8 mouse cellular contexts compared by ENCODE assay signal in the genomic region with DNA sequence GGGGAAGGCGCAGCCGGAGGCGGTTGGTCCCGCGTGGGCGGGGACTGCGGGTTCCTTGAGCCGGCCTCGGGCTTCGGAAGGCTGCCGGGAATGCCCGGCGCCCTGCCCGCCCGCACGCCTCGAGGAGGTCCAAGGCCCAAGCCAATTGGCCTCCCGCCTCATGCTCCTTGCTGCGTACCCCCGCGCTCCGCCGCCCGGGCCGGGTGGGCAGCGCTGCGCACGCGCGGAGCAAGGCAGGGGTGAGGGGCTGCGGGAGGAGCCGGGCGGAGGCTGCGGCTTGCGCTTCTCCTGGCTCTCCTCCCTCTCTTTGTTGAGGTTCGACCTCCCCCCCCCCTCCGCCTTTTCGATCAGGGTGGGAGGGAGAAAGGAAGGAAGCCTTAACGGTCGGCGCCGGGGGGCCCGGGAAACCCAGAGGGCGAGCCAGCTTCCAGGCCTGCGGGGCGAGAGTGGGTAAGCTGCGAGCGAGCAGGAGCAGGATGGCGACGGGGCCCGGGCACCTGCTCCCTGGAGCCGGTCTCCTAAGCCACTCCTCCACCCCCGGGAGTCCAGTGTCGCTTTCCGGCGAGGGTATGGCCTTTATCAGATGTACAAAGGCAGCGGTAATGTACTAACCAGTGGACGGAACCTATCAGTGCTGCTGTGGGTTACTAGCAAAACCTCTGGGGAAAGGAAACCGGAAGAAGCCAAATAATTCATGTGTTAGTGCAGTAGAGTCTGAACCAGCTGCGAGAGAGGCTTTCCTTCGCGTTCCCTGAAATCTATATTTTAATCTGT. TPM values are rescaled to one million over a fixed set of nuclear protein-coding genes. Genes with fewer than 3 reads are reported as not detected.
A peak's percentile ranks its signal among the peaks of the same experiment; 100 is the strongest.
DNase-seq lines count a peak whose midpoint lies in the region; ATAC-seq and TF ChIP-seq lines count a peak whose summit lies in the region.

No protein-coding gene starts in this region.

- peak overlapping the region; percentile 87 for H3K9ac ChIP-seq in ES-Bruce4 (ENCODE audit: low read depth, poor library complexity, severe bottlenecking)
- H3K9ac ChIP-seq in forebrain, embryonic 16.5 days (replicated peaks; ENCODE audit: low read depth, low read length): peak overlapping the region; percentile 86
- peak overlapping the region; percentile 97 for H3K9ac ChIP-seq in hindbrain, embryonic 11.5 days (ENCODE audit: low read depth, low read length)

- peak overlapping the region; percentile 85 for H3K4me2 ChIP-seq in forebrain, embryonic 16.5 days (ENCODE audit: low read length)
- H3K4me2 ChIP-seq in hindbrain, embryonic 11.5 days (replicated peaks; ENCODE audit: low read depth, low read length): peak overlapping the region; percentile 69

- TF ChIP-seq EP300 in ES-Bruce4 (IDR thresholded peaks at IDR 0.05; ENCODE audit: insufficient read depth, low read depth, low read length): no peak

- DNase-seq in brain, embryonic 18.5 days (ENCODE audit: low read depth, low spot score): peak; percentile 74
- DNase-seq in hindbrain, embryonic 11.5 days (ENCODE audit: low spot score): peak; percentile 86
- peak; percentile 82 to 83 for DNase-seq in left cerebral cortex, adult 2 months (ENCODE audit: extremely low spot score in 1 of 2, low spot score in 2 of 2)
- peak; percentile 61 for DNase-seq in retina, postnatal 7 days (ENCODE audit: low read depth, low spot score)
- peak; percentile 36 for DNase-seq in urinary bladder, postnatal 10 days (ENCODE audit: low spot score)

- under 1% methylated on average over 51 of the region's 62 CpGs for WGBS in forebrain, embryonic 16.5 days
- WGBS in hindbrain, embryonic 11.5 days: under 1% methylated on average over 48 of the region's 62 CpGs
- under 1% methylated on average over 51 of the region's 62 CpGs for WGBS in macrophage (ENCODE audit: missing documents)

- H3K79me2 ChIP-seq in macrophage (ENCODE audit: inconsistent target): peaks cover 50% of the 10 kb centered on the region

- peak overlapping the region; percentile 69 for H3K27ac ChIP-seq in ES-Bruce4 (ENCODE audit: insufficient read depth, low read length)
- H3K27ac ChIP-seq in forebrain, embryonic 16.5 days (ENCODE audit: low read length): peak overlapping the region; percentile 100
- H3K27ac ChIP-seq in hindbrain, embryonic 11.5 days (ENCODE audit: low read depth, low read length): peak overlapping the region; percentile 99
- peak overlapping the region; percentile 100 for H3K27ac ChIP-seq in left cerebral cortex, adult 2 months
- peak overlapping the region; percentile 61 for H3K27ac ChIP-seq in macrophage

- H3K36me3 ChIP-seq in ES-Bruce4 (ENCODE audit: control insufficient read depth, insufficient read depth, low read length, poor library complexity, severe bottlenecking) (peaks cover 37% of the 10 kb centered on the region), macrophage (ENCODE audit: inconsistent target) (peaks cover 23% of the 10 kb centered on the region; the same call in 1 of the 2 replicates)
- H3K36me3 ChIP-seq in forebrain, embryonic 16.5 days (ENCODE audit: control insufficient read depth, insufficient read depth): peaks cover 15% of the 10 kb centered on the region
- H3K36me3 ChIP-seq in hindbrain, embryonic 11.5 days (ENCODE audit: control insufficient read depth, insufficient read depth, low read length): 0 out of 2 replicates have a peak, but pooled peaks cover 4% of the 10 kb centered on the region

- H3K9me3 ChIP-seq in ES-Bruce4 (replicated peaks; ENCODE audit: control insufficient read depth, insufficient read depth, low read length, poor library complexity, severe bottlenecking): no peaks in the 10 kb centered on the region
- H3K9me3 ChIP-seq in forebrain, embryonic 16.5 days (ENCODE audit: control insufficient read depth, low read length): no peaks in the 10 kb centered on the region
- no peaks in the 10 kb centered on the region for H3K9me3 ChIP-seq in hindbrain, embryonic 11.5 days (ENCODE audit: control insufficient read depth, low read length)

- no peaks in the 10 kb centered on the region for H3K27me3 ChIP-seq in ES-Bruce4 (ENCODE audit: control insufficient read depth, insufficient read depth, low read length, poor library complexity, severe bottlenecking)
- H3K27me3 ChIP-seq in forebrain, embryonic 16.5 days (replicated peaks; ENCODE audit: control insufficient read depth, insufficient read depth, low read length): no peaks in the 10 kb centered on the region
- H3K27me3 ChIP-seq in hindbrain, embryonic 11.5 days (ENCODE audit: control insufficient read depth, insufficient read depth, low read length): no peaks in the 10 kb centered on the region

- H3K4me1 ChIP-seq in ES-Bruce4 (ENCODE audit: control insufficient read depth, insufficient read depth, low read length): no peaks in the 10 kb centered on the region
- peaks cover 33% of the 10 kb centered on the region for H3K4me1 ChIP-seq in forebrain, embryonic 16.5 days (replicated peaks; ENCODE audit: control insufficient read depth, insufficient read depth, low read length)
- H3K4me1 ChIP-seq in hindbrain, embryonic 11.5 days (replicated peaks; ENCODE audit: control insufficient read depth, insufficient read depth, low read length): no peaks in the 10 kb centered on the region; the same call in 1 of the 2 replicates

- TF ChIP-seq CTCF in ES-Bruce4 (IDR thresholded peaks at IDR 0.05; ENCODE audit: low read depth, low read length): no peak
- TF ChIP-seq CTCF in left cerebral cortex, adult 2 months (IDR thresholded peaks at IDR 0.05): no peak

- TF ChIP-seq POLR2A in ES-Bruce4 (IDR thresholded peaks at IDR 0.05; ENCODE audit: insufficient read depth, low read length): no peak

- peak; percentile 92 for ATAC-seq in forebrain, embryonic 16.5 days
- ATAC-seq in hindbrain, embryonic 11.5 days (ENCODE audit: low FRiP score): peak; percentile 92

- H3K4me3 ChIP-seq in ES-Bruce4 (ENCODE audit: low read depth, low read length): peak overlapping the region; percentile 99
- peak overlapping the region; percentile 59 for H3K4me3 ChIP-seq in forebrain, embryonic 16.5 days (replicated peaks; ENCODE audit: low read length)
- peak overlapping the region; percentile 81 for H3K4me3 ChIP-seq in hindbrain, embryonic 11.5 days (ENCODE audit: low read depth, low read length)
- peak overlapping the region; percentile 88 for H3K4me3 ChIP-seq in left cerebral cortex, adult 2 months
- peak overlapping the region; percentile 77 for H3K4me3 ChIP-seq in macrophage (ENCODE audit: inconsistent target)

- intact Hi-C loops in left cerebral cortex, adult 2 months (cut with DNase I): loop anchor here (1.0 kb wide), 1 partner anchor 20 kb away; a partner anchor contains a TSS

RNA-seq across cellular contexts. Expression of a gene that starts 0.9 kb away (rescaled TPM):
- polyA plus RNA-seq in ES-Bruce4 (2011; ENCODE audit: insufficient read depth, insufficient read length, low read depth, missing spikeins) (358 and 376 TPM in 2 replicates), macrophage (2018) (166 to 355 TPM (median 180 TPM) in 3 replicates)
- polyA plus RNA-seq in forebrain, embryonic 16.5 days (2015; fragmentation: Nextera tagmentation; extraction: Ambion mirVana): 686 and 721 TPM in 2 replicates
- 691 and 740 TPM in 2 replicates for polyA plus RNA-seq in hindbrain, embryonic 11.5 days (2014; fragmentation: Nextera tagmentation; extraction: Ambion mirVana)
- total RNA-seq in left cerebral cortex, adult 2 months (2021): 100 to 1,000 TPM; 282 to 289 TPM
- 100 to 1,000 TPM in 25 of 26 experiments, 10 to 100 TPM in 1; 100.0 to 336 (median 180) TPM for total RNA-seq in macrophage (2018; cell fraction: chromatin; rRNA removed)
- 100 to 1,000 TPM; 110 to 274 (median 216) TPM for total RNA-seq in macrophage (2018; cell fraction: cytosol; rRNA removed)
- 100 to 1,000 TPM; 113 to 276 (median 191) TPM for total RNA-seq in macrophage (2018; cell fraction: nucleus; rRNA removed)

RNA-seq across cellular contexts. Expression of a gene that starts 19.9 kb away (rescaled TPM):
- 22.3 and 22.9 TPM in 2 replicates for polyA plus RNA-seq in ES-Bruce4 (2011; ENCODE audit: insufficient read depth, insufficient read length, low read depth, missing spikeins)
- polyA plus RNA-seq in forebrain, embryonic 16.5 days (2015; fragmentation: Nextera tagmentation; extraction: Ambion mirVana): 56.9 and 64.9 TPM in 2 replicates
- 50.4 and 51.5 TPM in 2 replicates for polyA plus RNA-seq in hindbrain, embryonic 11.5 days (2014; fragmentation: Nextera tagmentation; extraction: Ambion mirVana)
- total RNA-seq in left cerebral cortex, adult 2 months (2021): 10 to 100 TPM; 30.0 to 32.2 TPM
- total RNA-seq in macrophage (2018; cell fraction: chromatin; rRNA removed): 10 to 100 TPM; 10.3 to 34.8 (median 22.0) TPM
- total RNA-seq in macrophage (2018; cell fraction: cytosol; rRNA removed): 10 to 100 TPM; 10.7 to 23.7 (median 18.1) TPM
- 10 to 100 TPM in 25 of 26 experiments, 1 to 10 TPM in 1; 7.7 to 25.9 (median 20.1) TPM for total RNA-seq in macrophage (2018; cell fraction: nucleus; rRNA removed)
- 10.8 to 17.2 TPM (median 13.9 TPM) in 3 replicates for polyA plus RNA-seq in macrophage (2018)

RNA-seq across cellular contexts. Expression of a gene that starts 34.8 kb away (rescaled TPM):
- 172 and 196 TPM in 2 replicates for polyA plus RNA-seq in ES-Bruce4 (2011; ENCODE audit: insufficient read depth, insufficient read length, low read depth, missing spikeins)
- 155 and 165 TPM in 2 replicates for polyA plus RNA-seq in forebrain, embryonic 16.5 days (2015; fragmentation: Nextera tagmentation; extraction: Ambion mirVana)
- polyA plus RNA-seq in hindbrain, embryonic 11.5 days (2014; fragmentation: Nextera tagmentation; extraction: Ambion mirVana): 172 and 191 TPM in 2 replicates
- 10 to 100 TPM; 47.3 to 53.0 TPM for total RNA-seq in left cerebral cortex, adult 2 months (2021)
- total RNA-seq in macrophage (2018; cell fraction: chromatin; rRNA removed): 100 to 1,000 TPM in 1 of 26 experiments, 10 to 100 TPM in 25; 44.2 to 103 (median 70.6) TPM
- total RNA-seq in macrophage (2018; cell fraction: cytosol; rRNA removed): 10 to 100 TPM; 41.5 to 57.7 (median 47.7) TPM
- 10 to 100 TPM; 35.4 to 81.4 (median 51.4) TPM for total RNA-seq in macrophage (2018; cell fraction: nucleus; rRNA removed)
- 43.2 to 57.4 TPM (median 46.9 TPM) in 3 replicates for polyA plus RNA-seq in macrophage (2018)

Comparison
In these comparisons a context has a peak if more than half of its experiments do, and no peak if none do; other contexts are left out.
1. Peak in every context shown above with its lines: DNase-seq, ATAC-seq, H3K4me3 ChIP-seq and H3K27ac ChIP-seq.
2. DNase-seq: peak in every context shown above with its lines; median percentile 86 in hindbrain, embryonic 11.5 days; 82 in left cerebral cortex, adult 2 months; 74 in brain, embryonic 18.5 days; 61 in retina, postnatal 7 days; 36 in urinary bladder, postnatal 10 days.